Mouse (Mus musculus): ENCODE measurements around the gene Mlf2. TPM values are rescaled to one million over a fixed set of nuclear protein-coding genes. Genes with fewer than 3 reads are reported as not detected.

Gene Mlf2
- total RNA-seq, 2 experiments from 2014 or later = 11.7 to 20.7 TPM

- ATAC-seq (replicated peaks; ENCODE audit: low FRiP score, poor library complexity, severe bottlenecking) = peak; percentile 28; the same call in 1 of the 2 replicates
Measured at GRCm38 (mm10) chr6:124930231-124930630, 955 bp upstream of the Mlf2 start.

GRCm38 (mm10) chr6:124931525-124932313, 533 bp downstream of the Mlf2 start:
- ATAC-seq (replicated peaks; ENCODE audit: low FRiP score, poor library complexity, severe bottlenecking) = peak; percentile 16

- ATAC-seq (replicated peaks; ENCODE audit: low FRiP score, poor library complexity, severe bottlenecking) = no peak
Measured at GRCm38 (mm10) chr6:124932314-124932695, 1.1 kb downstream of the Mlf2 start.

- ATAC-seq (replicated peaks; ENCODE audit: low FRiP score, poor library complexity, severe bottlenecking) = no peak
Measured at GRCm38 (mm10) chr6:124933127-124933526, 1.9 kb downstream of the Mlf2 start.

GRCm38 (mm10) chr6:124934670-124935069, 3.5 kb downstream of the Mlf2 start:
- no peak for ATAC-seq (replicated peaks; ENCODE audit: low FRiP score, poor library complexity, severe bottlenecking)

- ATAC-seq (replicated peaks; ENCODE audit: low FRiP score, poor library complexity, severe bottlenecking) = no peak
Measured at GRCm38 (mm10) chr6:124936681-124937080, 5.5 kb downstream of the Mlf2 start.

- no peak for ATAC-seq (replicated peaks; ENCODE audit: low FRiP score, poor library complexity, severe bottlenecking)
Measured at GRCm38 (mm10) chr6:124937493-124937892, 6.3 kb downstream of the Mlf2 start.

GRCm38 (mm10) chr6:124938554-124938953, 7.4 kb downstream of the Mlf2 start:
- ATAC-seq (replicated peaks; ENCODE audit: low FRiP score, poor library complexity, severe bottlenecking) = no peak

- ATAC-seq (replicated peaks; ENCODE audit: low FRiP score, poor library complexity, severe bottlenecking) = no peak
Measured at GRCm38 (mm10) chr6:124941679-124942078, 10.5 kb downstream of the Mlf2 start.

GRCm38 (mm10) chr6:124943526-124943925, 12.3 kb downstream of the Mlf2 start:
- no peak for ATAC-seq (replicated peaks; ENCODE audit: low FRiP score, poor library complexity, severe bottlenecking)

GRCm38 (mm10) chr6:124953991-124954715, 23.0 kb downstream of the Mlf2 start:
- ATAC-seq (replicated peaks; ENCODE audit: low FRiP score, poor library complexity, severe bottlenecking) = no peak

GRCm38 (mm10) chr6:124955212-124955611, 24.0 kb downstream of the Mlf2 start:
- ATAC-seq (replicated peaks; ENCODE audit: low FRiP score, poor library complexity, severe bottlenecking) = no peak

GRCm38 (mm10) chr6:124958127-124958526, 26.9 kb downstream of the Mlf2 start:
- no peak for ATAC-seq (replicated peaks; ENCODE audit: low FRiP score, poor library complexity, severe bottlenecking)

GRCm38 (mm10) chr6:124959960-124960359, 28.8 kb downstream of the Mlf2 start:
- no peak for ATAC-seq (replicated peaks; ENCODE audit: low FRiP score, poor library complexity, severe bottlenecking)

GRCm38 (mm10) chr6:124961021-124961420, 29.8 kb downstream of the Mlf2 start:
- ATAC-seq (replicated peaks; ENCODE audit: low FRiP score, poor library complexity, severe bottlenecking) = no peak

- ATAC-seq (replicated peaks; ENCODE audit: low FRiP score, poor library complexity, severe bottlenecking) = no peak
Measured at GRCm38 (mm10) chr6:124964638-124965037, 33.5 kb downstream of the Mlf2 start.

GRCm38 (mm10) chr6:124965088-124965719, 34.0 kb downstream of the Mlf2 start, which contains the start of gene Cops7a:
TSS of gene Cops7a (minus strand) at chr6:124965538.
- ATAC-seq (replicated peaks; ENCODE audit: low FRiP score, poor library complexity, severe bottlenecking) = peak; percentile 93

GRCm38 (mm10) chr6:124965747-124966146, 34.6 kb downstream of the Mlf2 start:
- ATAC-seq (replicated peaks; ENCODE audit: low FRiP score, poor library complexity, severe bottlenecking) = 0 out of 2 replicates have a peak, but pooled peaks have one; percentile 19

GRCm38 (mm10) chr6:124966466-124967118, 35.4 kb downstream of the Mlf2 start:
- no peak for ATAC-seq (replicated peaks; ENCODE audit: low FRiP score, poor library complexity, severe bottlenecking)

- no peak for ATAC-seq (replicated peaks; ENCODE audit: low FRiP score, poor library complexity, severe bottlenecking)
Measured at GRCm38 (mm10) chr6:124967766-124968165, 36.6 kb downstream of the Mlf2 start.
